Mouse (Mus musculus): ENCODE measurements around the gene Olfr33. TPM values are rescaled to one million over a fixed set of nuclear protein-coding genes. Genes with fewer than 3 reads are reported as not detected.

Gene Olfr33
- total RNA-seq (2022): not detected

DNA sequence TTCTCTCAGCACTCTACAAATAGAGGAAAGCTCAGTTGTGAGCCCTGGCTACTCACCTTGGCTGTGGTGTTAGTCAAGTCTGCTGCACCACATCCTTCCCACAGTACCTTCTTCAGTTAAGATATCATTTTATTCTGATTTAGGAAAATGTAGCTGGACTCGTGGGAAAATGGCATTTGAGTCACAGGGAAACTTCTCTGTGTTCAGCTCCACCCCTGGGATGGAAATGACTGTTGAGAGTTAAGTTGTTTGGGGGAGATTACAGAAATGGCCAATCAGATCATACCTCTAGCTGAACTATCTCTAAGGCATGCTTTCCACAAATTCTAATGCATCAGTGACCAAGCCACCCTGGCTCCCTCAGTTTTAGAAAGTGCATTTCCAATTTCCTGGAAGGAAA lies at the start of gene Olfr33:
Olfr33 (minus strand) TSS at position 101 of the 400 bp plus-strand sequence.
- no peak for DNase-seq (ENCODE audit: low spot score in 2 of 2)

GRCm38 (mm10) chr7:102759266-102759665 lies 40.4 kb upstream of the Olfr33 start, which contains the start of the genes Olfr560 and Olfr78:
Gene Olfr560, minus strand, starts transcription at chr7:102759366.
Gene Olfr78, minus strand, starts transcription at chr7:102759471.
- no peak for DNase-seq (ENCODE audit: low spot score in 2 of 2)

- no peak for DNase-seq (ENCODE audit: low spot score in 2 of 2)
Measured at GRCm38 (mm10) chr7:102752086-102752485, 33.2 kb upstream of the Olfr33 start.

- DNase-seq (ENCODE audit: low spot score in 2 of 2): no peak
Measured at GRCm38 (mm10) chr7:102737705-102738104, 18.8 kb upstream of the Olfr33 start.

GRCm38 (mm10) chr7:102733793-102734192 lies 14.9 kb upstream of the Olfr33 start:
- no peak for DNase-seq (ENCODE audit: low spot score in 2 of 2)

- no peak for DNase-seq (ENCODE audit: low spot score in 2 of 2)
Measured at GRCm38 (mm10) chr7:102727391-102727790, 8.5 kb upstream of the Olfr33 start, which contains the start of gene Olfr559. Gene Olfr559, minus strand, starts transcription at chr7:102727491.

- DNase-seq (ENCODE audit: low spot score in 2 of 2): no peak
Measured at GRCm38 (mm10) chr7:102701915-102702314, 17.0 kb downstream of the Olfr33 start, which contains the start of gene Olfr558. Gene Olfr558, plus strand, starts transcription at chr7:102702215.

GRCm38 (mm10) chr7:102698461-102698860 lies 20.4 kb downstream of the Olfr33 start:
- no peak for DNase-seq (ENCODE audit: low spot score in 2 of 2)

GRCm38 (mm10) chr7:102695358-102696125 lies 23.3 kb downstream of the Olfr33 start, which contains the start of gene Olfr557:
Gene Olfr557, plus strand, starts transcription at chr7:102695910.
- no peak for DNase-seq (ENCODE audit: low spot score in 2 of 2)

- DNase-seq (ENCODE audit: low spot score in 2 of 2): peak; percentile 78 to 85
Measured at GRCm38 (mm10) chr7:102686944-102687501, 31.8 kb downstream of the Olfr33 start, which contains the start of gene Trim68. Gene Trim68, minus strand, starts transcription at chr7:102687327.

- DNase-seq (ENCODE audit: low spot score in 2 of 2): no peak
Measured at GRCm38 (mm10) chr7:102681916-102682315, 37.0 kb downstream of the Olfr33 start.

DNA sequence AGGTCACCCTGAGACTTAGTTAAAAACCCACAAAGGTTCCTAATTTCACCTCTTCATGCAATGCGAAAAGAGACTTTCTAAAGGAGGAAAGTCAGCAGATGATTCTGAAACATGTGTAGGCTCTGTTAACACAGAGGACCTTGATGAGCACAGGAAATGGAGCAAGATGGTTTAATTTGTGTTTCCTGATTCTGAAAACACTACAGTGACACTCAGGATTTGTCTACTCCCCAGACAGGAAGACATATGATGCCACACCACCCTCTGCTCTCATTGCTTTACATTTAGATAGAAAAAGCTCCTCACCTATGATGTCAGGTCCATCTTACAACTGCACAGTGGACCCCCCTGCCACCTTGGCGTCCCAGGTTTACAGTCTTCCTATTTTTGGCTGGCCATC lies 42.6 kb downstream of the Olfr33 start:
- no peak for DNase-seq (ENCODE audit: low spot score in 2 of 2)

GRCm38 (mm10) chr7:102665378-102665777 lies 53.5 kb downstream of the Olfr33 start:
- DNase-seq (ENCODE audit: low spot score in 2 of 2): no peak

GRCm38 (mm10) chr7:102664599-102664998 lies 54.3 kb downstream of the Olfr33 start, which contains the start of gene Olfr556:
Gene Olfr556, plus strand, starts transcription at chr7:102664899.
- no peak for DNase-seq (ENCODE audit: low spot score in 2 of 2)

Other genes with a start within 250 kb of the Olfr33 start
- not detected for gene Olfr543, start 237.4 kb downstream of the Olfr33 start, total RNA-seq (2022)
- gene Olfr544, start 230.8 kb downstream of the Olfr33 start, total RNA-seq (2022): not detected
- gene Olfr545, start 219.5 kb downstream of the Olfr33 start, total RNA-seq (2022): not detected
- gene Olfr547, start 184.3 kb downstream of the Olfr33 start, total RNA-seq (2022): not detected
- gene Olfr548-ps1, start 178.2 kb downstream of the Olfr33 start, total RNA-seq (2022): not detected
- gene Olfr549, start 169.2 kb downstream of the Olfr33 start, total RNA-seq (2022): not detected
- 1 to 10 TPM; 1.9 to 2.5 (median 2.1) TPM for gene Trim21, start 153.6 kb downstream of the Olfr33 start, total RNA-seq (2022)
- gene Olfr550, start 147.6 kb downstream of the Olfr33 start, total RNA-seq (2022): not detected
- gene Olfr551, start 127.2 kb downstream of the Olfr33 start, total RNA-seq (2022): not detected
- under 1 TPM in 2 of 4 experiments, not detected in 2; 0.10 to 0.13 TPM for gene Olfr552, start 121.3 kb downstream of the Olfr33 start, total RNA-seq (2022)
- not detected for gene Olfr553, start 100.9 kb downstream of the Olfr33 start, total RNA-seq (2022)
- gene Olfr554, start 80.6 kb downstream of the Olfr33 start, total RNA-seq (2022): not detected
- gene Olfr555, start 60.2 kb downstream of the Olfr33 start, total RNA-seq (2022): not detected
- gene Olfr556, start 54.2 kb downstream of the Olfr33 start, total RNA-seq (2022): not detected
- 1 to 10 TPM; 3.8 to 5.3 (median 4.6) TPM for gene Trim68, start 31.7 kb downstream of the Olfr33 start, total RNA-seq (2022)
- not detected for gene Olfr557, start 23.2 kb downstream of the Olfr33 start, total RNA-seq (2022)
- gene Olfr558, start 16.9 kb downstream of the Olfr33 start, total RNA-seq (2022): 1 to 10 TPM in 2 of 4 experiments, under 1 TPM in 2; 0.75 to 1.1 (median 0.98) TPM
- not detected for gene Olfr559, start 8.4 kb upstream of the Olfr33 start, total RNA-seq (2022)
- gene Olfr560, start 40.3 kb upstream of the Olfr33 start, total RNA-seq (2022): not detected
- under 1 TPM in 3 of 4 experiments, not detected in 1; 0.29 to 0.34 (median 0.32) TPM for gene Olfr78, start 40.4 kb upstream of the Olfr33 start, total RNA-seq (2022)
- gene Olfr561, start 52.2 kb upstream of the Olfr33 start, total RNA-seq (2022): not detected
- gene Olfr564, start 84.4 kb upstream of the Olfr33 start, total RNA-seq (2022): not detected
- not detected for gene Olfr566, start 139.7 kb upstream of the Olfr33 start, total RNA-seq (2022)
- not detected for gene Olfr568, start 158.1 kb upstream of the Olfr33 start, total RNA-seq (2022)
- not detected for gene Olfr569, start 171.8 kb upstream of the Olfr33 start, total RNA-seq (2022)
- not detected for gene Olfr570, start 175.5 kb upstream of the Olfr33 start, total RNA-seq (2022)
- not detected for gene Olfr571, start 198.5 kb upstream of the Olfr33 start, total RNA-seq (2022)
- not detected for gene Olfr572, start 205.3 kb upstream of the Olfr33 start, total RNA-seq (2022)
- gene Olfr573-ps1, start 223.5 kb upstream of the Olfr33 start, total RNA-seq (2022): not detected
- gene Olfr574, start 229.4 kb upstream of the Olfr33 start, total RNA-seq (2022): not detected
- not detected for gene Olfr575, start 239.7 kb upstream of the Olfr33 start, total RNA-seq (2022)
- gene Olfr576, start 243.6 kb upstream of the Olfr33 start, total RNA-seq (2022): not detected